Comparison of ENCODE assay signal across 8 mouse cellular contexts in genomic region chr8:75108527-75109235, GRCm38 (mm10). TPM values are rescaled to one million over a fixed set of nuclear protein-coding genes. Genes with fewer than 3 reads are reported as not detected.
DNase-seq lines count a peak whose midpoint lies in the region; ATAC-seq and TF ChIP-seq lines count a peak whose summit lies in the region.

No protein-coding gene starts in this region.

- H3K27me3 ChIP-seq in CH12.LX (replicated peaks) = no peaks in the 10 kb centered on the region
- no peaks in the 10 kb centered on the region for H3K27me3 ChIP-seq in forebrain, embryonic 10.5 days (ENCODE audit: poor library complexity, severe bottlenecking)
- H3K27me3 ChIP-seq in heart, embryonic 15.5 days = no peaks in the 10 kb centered on the region
- no peaks in the 10 kb centered on the region for H3K27me3 ChIP-seq in liver, embryonic 14.5 days (ENCODE audit: control insufficient read depth, insufficient read depth, low read length)
- H3K27me3 ChIP-seq in stomach, embryonic 15.5 days (replicated peaks) = no peaks in the 10 kb centered on the region

- H3K4me2 ChIP-seq in CH12.LX (ENCODE audit: insufficient read depth, low read depth, poor library complexity, severe bottlenecking) = peak overlapping the region; percentile 59
- H3K4me2 ChIP-seq in heart, embryonic 15.5 days = peak overlapping the region; percentile 85
- H3K4me2 ChIP-seq in liver, embryonic 14.5 days (ENCODE audit: low read depth) = peak overlapping the region; percentile 81
- peak overlapping the region; percentile 59 for H3K4me2 ChIP-seq in stomach, embryonic 15.5 days

- H3K79me2 ChIP-seq in CH12.LX (replicated peaks; ENCODE audit: control insufficient read depth, extremely low read depth, insufficient read depth, poor library complexity, severe bottlenecking) = peaks cover 36% of the 10 kb centered on the region

- peak; percentile 66 to 96 for TF ChIP-seq CTCF in CH12.LX (conservative IDR thresholded peaks at IDR 0.05 in 1 of 2, IDR thresholded peaks at IDR 0.05 in 1 of 2; ENCODE audit: low read depth in 2 of 2, low read length in 2 of 2)
- TF ChIP-seq CTCF in liver, embryonic 14.5 days (IDR thresholded peaks at IDR 0.05; ENCODE audit: low read depth) = peak; percentile 98

- TF ChIP-seq RAD21 in CH12.LX (IDR thresholded peaks at IDR 0.05; ENCODE audit: low read depth, low read length) = peak; percentile 95

- TF ChIP-seq POLR2A in CH12.LX (IDR thresholded peaks at IDR 0.05; ENCODE audit: low read depth, low read length) = no peak

- H3K4me3 ChIP-seq in CH12.LX (replicated peaks in 1 of 3; ENCODE audit: low read depth in 2 of 3, low read length in 2 of 3, poor library complexity in 1 of 3) = peak overlapping the region; percentile 64 to 90 (median 72)
- peak overlapping the region; percentile 80 for H3K4me3 ChIP-seq in forebrain, embryonic 10.5 days
- H3K4me3 ChIP-seq in heart, embryonic 15.5 days = peak overlapping the region; percentile 90
- peak overlapping the region; percentile 89 to 96 for H3K4me3 ChIP-seq in liver, embryonic 14.5 days (ENCODE audit: insufficient read depth in 1 of 2, low read depth in 2 of 2, low read length in 2 of 2)
- H3K4me3 ChIP-seq in stomach, embryonic 15.5 days (replicated peaks) = peak overlapping the region; percentile 70

- dilution Hi-C loops in CH12.LX (cut with MboI; ENCODE audit: extremely low pct_ligation_motif_present, extremely low pct_unique_long_range_greater_than_20kb, low sequenced_read_pairs) = no loop called here

- no peaks in the 10 kb centered on the region for H3K9me3 ChIP-seq in CH12.LX (replicated peaks; ENCODE audit: low read length)
- no peaks in the 10 kb centered on the region for H3K9me3 ChIP-seq in forebrain, embryonic 10.5 days
- H3K9me3 ChIP-seq in heart, embryonic 15.5 days (replicated peaks) = no peaks in the 10 kb centered on the region
- no peaks in the 10 kb centered on the region for H3K9me3 ChIP-seq in liver, embryonic 14.5 days (ENCODE audit: control insufficient read depth, low read length)
- H3K9me3 ChIP-seq in stomach, embryonic 15.5 days = no peaks in the 10 kb centered on the region

- in situ Hi-C loops in CH12.LX (cut with MboI; ENCODE audit: low pct_ligation_motif_present, low pct_unique_long_range_greater_than_20kb, low sequenced_read_pairs) = loop anchor here (5.0 kb wide), 1 partner anchor 36 kb away; no protein-coding TSS in a partner anchor

- peak; percentile 69; the same call in 1 of the 2 replicates for ATAC-seq in heart, embryonic 15.5 days (replicated peaks; ENCODE audit: insufficient number of reproducible peaks, insufficient read depth, low FRiP score, low read depth)
- peak; percentile 70 for ATAC-seq in liver, embryonic 14.5 days (ENCODE audit: insufficient read depth)
- peak; percentile 78 for ATAC-seq in stomach, embryonic 15.5 days (ENCODE audit: insufficient read depth, low FRiP score, low read depth)

- H3K36me3 ChIP-seq in CH12.LX (replicated peaks in 1 of 2; ENCODE audit: control insufficient read depth in 1 of 2, insufficient read depth in 1 of 2, low read length in 1 of 2) = peaks cover 24 to 50% of the 10 kb centered on the region in 2 experiments
- peaks cover 36% of the 10 kb centered on the region for H3K36me3 ChIP-seq in forebrain, embryonic 10.5 days (replicated peaks)
- H3K36me3 ChIP-seq in heart, embryonic 15.5 days = peaks cover 23% of the 10 kb centered on the region
- peaks cover 35% of the 10 kb centered on the region for H3K36me3 ChIP-seq in liver, embryonic 14.5 days (replicated peaks; ENCODE audit: control insufficient read depth, insufficient read depth, low read depth)
- peaks cover 17% of the 10 kb centered on the region for H3K36me3 ChIP-seq in stomach, embryonic 15.5 days

- peak; percentile 86 for DNase-seq in CH12.LX (ENCODE audit: extremely low read depth)
- peak; percentile 76 for DNase-seq in c-Kit-positive CD71-negative TER-119-negative erythroid progenitor cells, embryonic 14.5 days (ENCODE audit: low read depth)
- peak; percentile 79 for DNase-seq in forebrain, embryonic 10.5 days (ENCODE audit: extremely low spot score, low spot score)
- peak; percentile 89 for DNase-seq in kidney, postnatal 14 days
- DNase-seq in liver, embryonic 14.5 days (ENCODE audit: low read depth in 3 of 3, low spot score in 3 of 3) = peak; percentile 77 to 79 (median 78)
- peak; percentile 81 for DNase-seq in neural tube, embryonic 10.5 days (ENCODE audit: extremely low spot score, low spot score)

- peak overlapping the region; percentile 97 for H3K9ac ChIP-seq in CH12.LX (ENCODE audit: insufficient read depth, low read depth)
- H3K9ac ChIP-seq in heart, embryonic 15.5 days = peak overlapping the region; percentile 62
- H3K9ac ChIP-seq in liver, embryonic 14.5 days (replicated peaks) = peak overlapping the region; percentile 93
- peak overlapping the region; percentile 55; the same call in 1 of the 2 replicates for H3K9ac ChIP-seq in stomach, embryonic 15.5 days

- WGBS in forebrain, embryonic 10.5 days = under 1% methylated on average over 9 of the region's 9 CpGs
- 0% methylated on average over 9 of the region's 9 CpGs for WGBS in heart, embryonic 15.5 days
- WGBS in liver, embryonic 14.5 days (ENCODE audit: insufficient replicate concordance) = under 1% methylated on average over 9 of the region's 9 CpGs
- under 1% methylated on average over 9 of the region's 9 CpGs for WGBS in stomach, embryonic 15.5 days

- H3K4me1 ChIP-seq in CH12.LX (ENCODE audit: control insufficient read depth in 1 of 2, insufficient read depth in 2 of 2) = peaks cover 11 to 32% of the 10 kb centered on the region in 2 experiments
- H3K4me1 ChIP-seq in forebrain, embryonic 10.5 days = peaks cover 42% of the 10 kb centered on the region
- H3K4me1 ChIP-seq in heart, embryonic 15.5 days (replicated peaks) = peaks cover 23% of the 10 kb centered on the region
- H3K4me1 ChIP-seq in liver, embryonic 14.5 days (replicated peaks; ENCODE audit: control insufficient read depth in 2 of 2, insufficient read depth in 2 of 2, low read length in 1 of 2) = peaks cover 9 to 13% of the 10 kb centered on the region in 2 experiments
- H3K4me1 ChIP-seq in stomach, embryonic 15.5 days = peaks cover 16% of the 10 kb centered on the region; the same call in 1 of the 2 replicates

- peak overlapping the region; percentile 42; the same call in 1 of the 2 replicates for H3K27ac ChIP-seq in CH12.LX (ENCODE audit: insufficient read depth, low read depth)
- peak overlapping the region; percentile 97 for H3K27ac ChIP-seq in forebrain, embryonic 10.5 days
- H3K27ac ChIP-seq in heart, embryonic 15.5 days = peak overlapping the region; percentile 79
- H3K27ac ChIP-seq in liver, embryonic 14.5 days = peak overlapping the region; percentile 75
- H3K27ac ChIP-seq in stomach, embryonic 15.5 days = peak overlapping the region; percentile 82

- no peak for TF ChIP-seq EP300 in CH12.LX (IDR thresholded peaks at IDR 0.05; ENCODE audit: low read length)
- no peak for TF ChIP-seq EP300 in liver, embryonic 14.5 days (IDR thresholded peaks at IDR 0.05; ENCODE audit: low read depth)

TF ChIP-seq in CH12.LX, 34 proteins besides CTCF, POLR2A, EP300 and RAD21 (continues in another document):
- TF ChIP-seq MXI1 (IDR thresholded peaks at IDR 0.05; ENCODE audit: low read depth, low read length) (peak; percentile 72; the same call in 1 of the 2 replicates), RCOR1 (conservative IDR thresholded peaks at IDR 0.05; ENCODE audit: low read depth, low read length) (0 out of 2 replicates have a peak, but pooled peaks have one; percentile 68), E2F4 (IDR thresholded peaks at IDR 0.05; ENCODE audit: insufficient replicate concordance, low read depth, low read length) (no peak), ZKSCAN1 (IDR thresholded peaks at IDR 0.05; ENCODE audit: borderline replicate concordance, low read depth, low read length) (no peak), CHD1 (IDR thresholded peaks at IDR 0.05; ENCODE audit: low read depth, low read length) (peak; percentile 82; the same call in 1 of the 2 replicates), SMC3 (IDR thresholded peaks at IDR 0.05; ENCODE audit: low read depth, low read length) (peak; percentile 95), KAT2A (IDR thresholded peaks at IDR 0.05; ENCODE audit: insufficient replicate concordance, low read length) (no peak), SIN3A (IDR thresholded peaks at IDR 0.05; ENCODE audit: low read length) (peak; percentile 74), JUN (IDR thresholded peaks at IDR 0.05; ENCODE audit: insufficient read depth, low read depth, low read length) (no peak), TCF12 (IDR thresholded peaks at IDR 0.05; ENCODE audit: low read depth, low read length) (peak; percentile 83), MAZ (IDR thresholded peaks at IDR 0.05; ENCODE audit: low read depth, low read length) (peak; percentile 80), UBTF (IDR thresholded peaks at IDR 0.05; ENCODE audit: low read depth, low read length) (no peak), MYC (IDR thresholded peaks at IDR 0.05; ENCODE audit: low read depth, low read length) (peak; percentile 89), USF1 (IDR thresholded peaks at IDR 0.05; ENCODE audit: low read depth, low read length) (no peak), ZMIZ1 (IDR thresholded peaks at IDR 0.05; ENCODE audit: low read depth, low read length) (0 out of 2 replicates have a peak, but pooled peaks have one; percentile 30), ELF1 (IDR thresholded peaks at IDR 0.05; ENCODE audit: low read depth, low read length) (peak; percentile 55; the same call in 1 of the 2 replicates)

RNA-seq across cellular contexts. Expression of gene Mcm5, which starts 0.7 kb away (rescaled TPM):
- total RNA-seq in CH12.LX (2012; rRNA removed) = 259 and 305 TPM in 2 replicates
- total RNA-seq in CH12.LX (2014; rRNA removed) = 282 and 294 TPM in 2 replicates
- polyA plus RNA-seq in CH12.LX (2012; ENCODE audit: insufficient read length, low read depth) = 313 and 332 TPM in 2 replicates
- 360 and 365 TPM in 2 replicates for polyA plus RNA-seq in forebrain, embryonic 10.5 days (2016; fragmentation: Nextera tagmentation; extraction: Ambion mirVana)
- polyA plus RNA-seq in heart, embryonic 15.5 days (2015; fragmentation: Nextera tagmentation; extraction: Ambion mirVana) = 56.2 and 92.8 TPM in 2 replicates
- 115 and 126 TPM in 2 replicates for polyA plus RNA-seq in liver, embryonic 14.5 days (2012; rRNA removed)
- 145 and 158 TPM in 2 replicates for polyA plus RNA-seq in liver, embryonic 14.5 days (2014; fragmentation: Nextera tagmentation; extraction: Ambion mirVana)
- 124 and 138 TPM in 2 replicates for polyA plus RNA-seq in stomach, embryonic 15.5 days (2015; fragmentation: Nextera tagmentation; extraction: Ambion mirVana)

RNA-seq across cellular contexts. Expression of gene Hmox1, which starts 15.3 kb away (rescaled TPM):
- total RNA-seq in CH12.LX (2012; rRNA removed) (27.3 and 39.7 TPM in 2 replicates), CH12.LX (2014; rRNA removed) (53.2 and 67.3 TPM in 2 replicates)
- polyA plus RNA-seq in CH12.LX (2012; ENCODE audit: insufficient read length, low read depth) = 87.4 and 92.2 TPM in 2 replicates
- 19.7 and 23.2 TPM in 2 replicates for polyA plus RNA-seq in forebrain, embryonic 10.5 days (2016; fragmentation: Nextera tagmentation; extraction: Ambion mirVana)
- polyA plus RNA-seq in heart, embryonic 15.5 days (2015; fragmentation: Nextera tagmentation; extraction: Ambion mirVana) = 16.3 and 23.6 TPM in 2 replicates
- polyA plus RNA-seq in liver, embryonic 14.5 days (2012; rRNA removed) = 87.2 and 91.8 TPM in 2 replicates
- 57.7 and 61.7 TPM in 2 replicates for polyA plus RNA-seq in liver, embryonic 14.5 days (2014; fragmentation: Nextera tagmentation; extraction: Ambion mirVana)
- 25.0 and 29.0 TPM in 2 replicates for polyA plus RNA-seq in stomach, embryonic 15.5 days (2015; fragmentation: Nextera tagmentation; extraction: Ambion mirVana)

Comparison
In these comparisons a context has a peak if more than half of its experiments do, and no peak if none do; other contexts are left out.
1. Peak in every context shown above with its lines: DNase-seq, ATAC-seq, H3K4me3 ChIP-seq and H3K27ac ChIP-seq.
2. H3K27ac ChIP-seq: peak in every context shown above with its lines; median percentile 97 in forebrain, embryonic 10.5 days; 82 in stomach, embryonic 15.5 days; 79 in heart, embryonic 15.5 days; 75 in liver, embryonic 14.5 days; 42 in CH12.LX.